Mouse (Mus musculus): ENCODE measurements at regions not wholly inside any gene's neighbourhood (a gene's known extent, or its start where the extent isn't known, plus 50 kb on each side); places are given as distances from the start of the nearest gene placed in this dataset.
A peak's percentile ranks its signal among the peaks of the same experiment; 100 is the strongest.

GRCm38 (mm10) chr16:70621750-70622149 lies 308.0 kb downstream of the Gbe1 start:
- no peak overlapping the region for H3K9ac ChIP-seq (ENCODE audit: low read length)
- H3K9me3 ChIP-seq (replicated peaks; ENCODE audit: control insufficient read depth, low read length) = no peaks in the 10 kb centered on the region
- H3K27ac ChIP-seq (ENCODE audit: low read depth, low read length) = no peak overlapping the region
- H3K4me3 ChIP-seq (ENCODE audit: low read depth, low read length) = no peak overlapping the region
- no peaks in the 10 kb centered on the region for H3K27me3 ChIP-seq (replicated peaks; ENCODE audit: control insufficient read depth, insufficient read depth, low read length)
- 93% methylated on average over 3 of the region's 3 CpGs for WGBS
- H3K4me2 ChIP-seq (ENCODE audit: low read length) = no peak overlapping the region
- no peak for DNase-seq (ENCODE audit: low spot score)
- no peaks in the 10 kb centered on the region for H3K4me1 ChIP-seq (ENCODE audit: control insufficient read depth, insufficient read depth, low read length)
- ATAC-seq = no peak
- H3K36me3 ChIP-seq (ENCODE audit: control insufficient read depth, insufficient read depth, low read length) = no peaks in the 10 kb centered on the region

GRCm38 (mm10) chr16:70643630-70644264 lies 330.0 kb downstream of the Gbe1 start:
- Histone ChIP-seq H3K9ac (ENCODE audit: low read length) (no peak overlapping the region), H3K36me3 (ENCODE audit: control insufficient read depth, insufficient read depth, low read length) (no peaks in the 10 kb centered on the region), H3K27ac (ENCODE audit: low read depth, low read length) (no peak overlapping the region), H3K27me3 (replicated peaks; ENCODE audit: control insufficient read depth, insufficient read depth, low read length) (no peaks in the 10 kb centered on the region), H3K4me2 (ENCODE audit: low read length) (0 out of 2 replicates have a peak overlapping the region, but pooled peaks have one; percentile 4), H3K4me1 (ENCODE audit: control insufficient read depth, insufficient read depth, low read length) (no peaks in the 10 kb centered on the region), H3K4me3 (ENCODE audit: low read depth, low read length) (no peak overlapping the region), H3K9me3 (replicated peaks; ENCODE audit: control insufficient read depth, low read length) (no peaks in the 10 kb centered on the region)
- DNase-seq (ENCODE audit: low spot score) (peak; percentile 37), ATAC-seq (peak; percentile 40; the same call in 1 of the 2 replicates)
- 65% methylated on average over 9 of the region's 9 CpGs for WGBS

- Histone ChIP-seq H3K9ac (ENCODE audit: low read length) (no peak overlapping the region), H3K4me1 (ENCODE audit: control insufficient read depth, insufficient read depth, low read length) (no peaks in the 10 kb centered on the region), H3K9me3 (replicated peaks; ENCODE audit: control insufficient read depth, low read length) (no peaks in the 10 kb centered on the region), H3K4me2 (ENCODE audit: low read length) (no peak overlapping the region), H3K27ac (ENCODE audit: low read depth, low read length) (no peak overlapping the region), H3K36me3 (ENCODE audit: control insufficient read depth, insufficient read depth, low read length) (no peaks in the 10 kb centered on the region), H3K4me3 (ENCODE audit: low read depth, low read length) (no peak overlapping the region), H3K27me3 (replicated peaks; ENCODE audit: control insufficient read depth, insufficient read depth, low read length) (no peaks in the 10 kb centered on the region)
- WGBS = 36% methylated on average over 8 of the region's 8 CpGs
- DNase-seq (ENCODE audit: low spot score) = peak; percentile 31
- 0 out of 2 replicates have a peak, but pooled peaks have one; percentile 29 for ATAC-seq
Measured at GRCm38 (mm10) chr16:70644695-70645279, 331.0 kb downstream of the Gbe1 start.

GRCm38 (mm10) chr16:70654429-70655081 lies 340.8 kb downstream of the Gbe1 start:
- ATAC-seq (peak; percentile 63; the same call in 1 of the 2 replicates), DNase-seq (ENCODE audit: low spot score) (peak; percentile 74)
- no peaks in the 10 kb centered on the region for H3K36me3 ChIP-seq (ENCODE audit: control insufficient read depth, insufficient read depth, low read length)
- H3K27ac ChIP-seq (ENCODE audit: low read depth, low read length) = no peak overlapping the region
- no peaks in the 10 kb centered on the region for H3K4me1 ChIP-seq (ENCODE audit: control insufficient read depth, insufficient read depth, low read length)
- no peaks in the 10 kb centered on the region for H3K9me3 ChIP-seq (replicated peaks; ENCODE audit: control insufficient read depth, low read length)
- H3K4me3 ChIP-seq (ENCODE audit: low read depth, low read length) = no peak overlapping the region
- no peak overlapping the region for H3K9ac ChIP-seq (ENCODE audit: low read length)
- 42% methylated on average over 6 of the region's 6 CpGs for whole genome bisulfite sequencing
- no peaks in the 10 kb centered on the region for H3K27me3 ChIP-seq (replicated peaks; ENCODE audit: control insufficient read depth, insufficient read depth, low read length)
- no peak overlapping the region for H3K4me2 ChIP-seq (ENCODE audit: low read length)

GRCm38 (mm10) chr16:70689826-70690225 lies 376.1 kb downstream of the Gbe1 start:
- peak; percentile 78 for DNase-seq (ENCODE audit: low spot score)
- Histone ChIP-seq H3K4me1 (ENCODE audit: control insufficient read depth, insufficient read depth, low read length) (peaks cover 10% of the 10 kb centered on the region), H3K4me2 (ENCODE audit: low read length) (no peak overlapping the region), H3K9ac (ENCODE audit: low read length) (no peak overlapping the region), H3K9me3 (replicated peaks; ENCODE audit: control insufficient read depth, low read length) (no peaks in the 10 kb centered on the region), H3K27me3 (replicated peaks; ENCODE audit: control insufficient read depth, insufficient read depth, low read length) (no peaks in the 10 kb centered on the region), H3K4me3 (ENCODE audit: low read depth, low read length) (no peak overlapping the region), H3K36me3 (ENCODE audit: control insufficient read depth, insufficient read depth, low read length) (no peaks in the 10 kb centered on the region), H3K27ac (ENCODE audit: low read depth, low read length) (0 out of 2 replicates have a peak overlapping the region, but pooled peaks have one; percentile 1)
- WGBS = 15% methylated on average over 6 of the region's 6 CpGs
- peak; percentile 79 for ATAC-seq

GRCm38 (mm10) chr16:70724722-70725284 lies 411.1 kb downstream of the Gbe1 start:
- no peak overlapping the region for H3K4me3 ChIP-seq (ENCODE audit: low read depth, low read length)
- no peaks in the 10 kb centered on the region for H3K9me3 ChIP-seq (replicated peaks; ENCODE audit: control insufficient read depth, low read length)
- H3K27ac ChIP-seq (ENCODE audit: low read depth, low read length) = no peak overlapping the region
- WGBS = 3% methylated on average over 5 of the region's 5 CpGs
- H3K27me3 ChIP-seq (replicated peaks; ENCODE audit: control insufficient read depth, insufficient read depth, low read length) = no peaks in the 10 kb centered on the region
- no peaks in the 10 kb centered on the region for H3K36me3 ChIP-seq (ENCODE audit: control insufficient read depth, insufficient read depth, low read length)
- no peak overlapping the region for H3K9ac ChIP-seq (ENCODE audit: low read length)
- DNase-seq (ENCODE audit: low spot score) (peak; percentile 92), ATAC-seq (peak; percentile 84)
- no peak overlapping the region for H3K4me2 ChIP-seq (ENCODE audit: low read length)
- H3K4me1 ChIP-seq (ENCODE audit: control insufficient read depth, insufficient read depth, low read length) = peaks cover 6% of the 10 kb centered on the region; the same call in 1 of the 2 replicates

- H3K4me2 ChIP-seq (ENCODE audit: low read length) = no peak overlapping the region
- 1% methylated on average over 6 of the region's 6 CpGs for WGBS
- H3K27ac ChIP-seq (ENCODE audit: low read depth, low read length) = no peak overlapping the region
- H3K27me3 ChIP-seq (replicated peaks; ENCODE audit: control insufficient read depth, insufficient read depth, low read length) = no peaks in the 10 kb centered on the region
- ATAC-seq = peak; percentile 90
- H3K9me3 ChIP-seq (replicated peaks; ENCODE audit: control insufficient read depth, low read length) = no peaks in the 10 kb centered on the region
- DNase-seq (ENCODE audit: low spot score) = peak; percentile 89
- no peak overlapping the region for H3K4me3 ChIP-seq (ENCODE audit: low read depth, low read length)
- peaks cover 6% of the 10 kb centered on the region; the same call in 1 of the 2 replicates for H3K4me1 ChIP-seq (ENCODE audit: control insufficient read depth, insufficient read depth, low read length)
- no peak overlapping the region for H3K9ac ChIP-seq (ENCODE audit: low read length)
- no peaks in the 10 kb centered on the region for H3K36me3 ChIP-seq (ENCODE audit: control insufficient read depth, insufficient read depth, low read length)
Measured at GRCm38 (mm10) chr16:70725291-70725801, 411.6 kb downstream of the Gbe1 start.

GRCm38 (mm10) chr16:70733016-70733415 lies 419.3 kb downstream of the Gbe1 start:
- H3K36me3 ChIP-seq (ENCODE audit: control insufficient read depth, insufficient read depth, low read length) = no peaks in the 10 kb centered on the region
- no peaks in the 10 kb centered on the region for H3K4me1 ChIP-seq (ENCODE audit: control insufficient read depth, insufficient read depth, low read length)
- 87% methylated on average over 7 of the region's 7 CpGs for WGBS
- ATAC-seq (no peak), DNase-seq (ENCODE audit: low spot score) (no peak)
- no peak overlapping the region for H3K27ac ChIP-seq (ENCODE audit: low read depth, low read length)
- H3K4me3 ChIP-seq (ENCODE audit: low read depth, low read length) = no peak overlapping the region
- H3K4me2 ChIP-seq (ENCODE audit: low read length) = no peak overlapping the region
- no peak overlapping the region for H3K9ac ChIP-seq (ENCODE audit: low read length)
- H3K27me3 ChIP-seq (replicated peaks; ENCODE audit: control insufficient read depth, insufficient read depth, low read length) = no peaks in the 10 kb centered on the region
- no peaks in the 10 kb centered on the region for H3K9me3 ChIP-seq (replicated peaks; ENCODE audit: control insufficient read depth, low read length)
